Mouse (Mus musculus): ENCODE data around the gene Tmem121.

- TF ChIP-seq ZC3H11A (IDR thresholded peaks at IDR 0.05; ENCODE audit: borderline replicate concordance, low read depth, low read length), result no peak
- no peak for TF ChIP-seq MAFK (IDR thresholded peaks at IDR 0.05; ENCODE audit: insufficient read depth, low read depth, low read length)
Measured at GRCm38 (mm10) chr12:113212326-113212924, 26.7 kb downstream of the Tmem121 start.
